Mouse (Mus musculus): Measurements from ENCODE around the gene Zfp451.
"Not testable (repeated sequence)": the region's sequence is repeated elsewhere in the genome, so short reads cannot be mapped to it uniquely, and the experiment has no call there.

The Zfp451 gene

DNA sequence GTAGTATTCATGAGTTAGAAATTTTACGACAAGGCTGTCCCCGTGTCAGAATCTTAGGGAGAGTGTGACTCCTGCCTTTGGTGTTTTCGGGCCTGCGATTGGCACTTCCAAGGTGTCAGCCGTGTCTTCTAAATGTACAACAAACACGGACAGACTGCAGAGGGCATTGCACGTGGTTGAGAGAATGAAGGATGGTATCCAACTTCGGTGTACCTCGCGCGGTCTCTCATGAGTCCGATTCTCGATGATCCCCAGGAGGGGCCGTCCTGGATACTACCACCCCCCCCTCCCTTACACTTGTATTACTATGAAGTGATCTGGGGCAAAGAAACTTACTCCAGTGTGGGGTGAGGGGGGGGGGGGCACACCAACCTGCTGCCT, 57.4 kb downstream of the Zfp451 start:
- no peak for DNase-seq

- DNase-seq: no peak
These were observed 58.0 kb downstream of the Zfp451 start for GRCm38 (mm10) chr1:33756258-33757032.

GRCm38 (mm10) chr1:33755799-33756198, 58.6 kb downstream of the Zfp451 start:
- no peak for DNase-seq

GRCm38 (mm10) chr1:33754965-33755735, 59.2 kb downstream of the Zfp451 start:
- DNase-seq: peak; percentile 81 to 87

DNA sequence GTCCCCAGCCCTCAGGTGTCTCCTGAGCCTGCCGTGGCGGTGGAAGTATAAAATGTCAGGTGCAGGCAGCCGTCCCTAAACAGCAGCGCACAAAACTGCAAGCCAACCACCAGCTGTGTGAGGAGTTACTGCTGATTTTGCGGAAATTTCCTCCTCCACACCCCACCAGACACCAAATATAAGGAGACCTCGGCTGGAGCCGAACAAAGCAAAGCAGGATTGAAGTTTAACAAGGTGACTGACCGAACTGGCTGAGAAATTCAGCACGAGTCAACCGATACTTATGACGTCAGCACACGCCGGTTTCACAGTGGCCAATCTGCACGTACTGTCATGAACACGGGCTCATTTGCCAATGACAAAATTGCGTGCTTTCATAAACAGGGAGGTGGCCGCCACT, 60.3 kb downstream of the Zfp451 start:
- peak; percentile 19 to 56 for DNase-seq

DNA sequence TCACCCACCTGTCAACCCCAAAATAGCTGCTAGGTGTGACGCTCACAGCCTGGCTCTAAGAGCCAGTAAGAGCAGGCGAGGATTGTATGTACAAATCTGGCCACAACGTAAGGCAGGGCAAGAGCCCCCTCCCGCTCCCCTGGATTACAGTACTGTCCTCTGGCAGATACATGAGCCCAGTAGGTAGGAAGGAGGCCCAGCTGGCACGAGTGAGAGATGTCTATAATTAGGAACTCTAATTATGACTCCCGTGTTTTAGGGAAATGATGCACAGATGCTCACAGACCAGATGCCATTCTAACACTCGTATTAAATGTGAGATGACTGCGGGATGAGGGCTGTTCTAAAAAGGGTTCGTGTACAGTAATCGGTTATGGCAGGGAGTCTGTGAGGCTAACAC, 63.1 kb downstream of the Zfp451 start:
- DNase-seq: no peak

DNA sequence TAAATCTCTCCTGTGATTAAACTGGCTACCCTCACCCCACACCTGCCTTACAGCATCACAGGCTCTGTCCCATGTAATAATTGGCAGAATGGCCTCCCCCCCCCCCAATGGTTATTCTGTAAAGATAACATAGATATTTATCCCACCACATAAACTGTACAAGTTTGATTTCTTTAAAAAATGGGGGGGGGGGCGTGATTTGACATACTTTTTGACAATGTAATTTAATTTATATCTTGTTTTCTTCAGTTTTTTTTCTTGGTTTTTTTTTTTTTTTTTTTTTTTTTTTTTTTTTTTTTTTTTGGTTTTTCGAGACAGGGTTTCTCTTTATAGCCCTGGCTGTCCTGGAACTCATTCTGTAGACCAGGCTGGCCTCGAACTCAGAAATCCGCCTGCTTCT, 64.7 kb downstream of the Zfp451 start:
- not testable (repeated sequence) for DNase-seq

- DNase-seq: no peak
These were observed 65.3 kb downstream of the Zfp451 start for GRCm38 (mm10) chr1:33749109-33749508.

DNA sequence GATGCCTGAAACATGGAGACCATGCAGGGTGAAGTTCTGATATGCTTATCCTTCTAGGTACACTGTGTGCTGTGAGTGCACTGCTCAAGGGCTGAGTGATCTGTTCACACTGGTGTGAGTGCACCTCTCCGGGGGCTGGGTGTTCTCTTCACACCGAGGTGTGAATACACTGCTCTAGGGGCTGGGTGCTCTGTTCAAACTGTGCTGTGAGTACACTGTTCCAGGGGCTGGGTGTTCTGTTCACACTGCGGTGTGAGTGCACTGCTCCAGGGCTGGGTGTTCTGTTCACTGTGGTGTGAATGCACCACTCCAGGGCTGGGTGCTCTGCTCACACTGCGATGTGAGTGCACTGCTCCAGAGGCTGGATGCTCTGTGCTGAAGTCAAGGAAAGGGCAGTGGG, 68.5 kb downstream of the Zfp451 start:
- no peak for DNase-seq

DNA sequence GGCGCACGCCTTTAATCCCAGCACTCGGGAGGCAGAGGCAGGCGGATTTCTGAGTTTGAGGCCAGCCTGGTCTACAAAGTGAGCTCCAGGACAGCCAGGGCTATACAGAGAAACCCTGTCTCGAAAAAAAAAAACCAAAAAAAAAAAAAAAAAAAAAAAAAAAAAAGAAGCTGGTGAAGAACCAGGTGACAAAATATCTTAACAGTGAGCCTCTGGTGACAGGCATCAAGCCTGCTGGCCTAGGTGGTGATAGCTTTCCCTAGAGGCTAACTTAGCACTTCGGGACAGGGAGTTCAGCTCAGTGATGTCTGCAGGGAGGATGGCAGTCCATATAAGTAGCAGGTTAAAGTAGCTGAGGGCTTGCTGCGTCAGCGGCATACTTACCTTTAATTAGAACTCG, 69.6 kb downstream of the Zfp451 start:
- DNase-seq: not testable (repeated sequence)

DNA sequence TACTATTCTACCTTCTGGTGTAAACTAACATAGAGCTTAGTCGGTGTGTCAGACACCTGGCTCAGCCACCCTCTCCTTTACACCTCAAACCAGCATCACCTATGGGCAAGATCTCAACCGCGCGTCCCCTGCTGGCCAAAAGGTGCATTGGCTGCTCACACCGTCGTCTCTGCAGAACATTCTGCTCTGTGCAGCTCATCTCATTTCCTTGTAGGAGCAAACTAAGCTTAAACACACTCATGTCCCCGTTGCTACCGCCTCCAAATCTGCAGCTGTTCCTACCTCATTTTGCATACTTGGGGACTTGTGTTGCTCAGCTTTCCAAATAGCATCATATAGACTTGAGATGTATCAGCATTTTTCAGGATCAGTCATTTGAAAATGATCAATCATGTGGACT, 71.5 kb downstream of the Zfp451 start:
- DNase-seq: peak in 1 of 2 experiments; percentile 39

GRCm38 (mm10) chr1:33739302-33739701, 75.1 kb downstream of the Zfp451 start:
- peak; percentile 55 to 83 for DNase-seq

- DNase-seq: no peak
These were observed 75.6 kb downstream of the Zfp451 start for GRCm38 (mm10) chr1:33738681-33739278.

DNA sequence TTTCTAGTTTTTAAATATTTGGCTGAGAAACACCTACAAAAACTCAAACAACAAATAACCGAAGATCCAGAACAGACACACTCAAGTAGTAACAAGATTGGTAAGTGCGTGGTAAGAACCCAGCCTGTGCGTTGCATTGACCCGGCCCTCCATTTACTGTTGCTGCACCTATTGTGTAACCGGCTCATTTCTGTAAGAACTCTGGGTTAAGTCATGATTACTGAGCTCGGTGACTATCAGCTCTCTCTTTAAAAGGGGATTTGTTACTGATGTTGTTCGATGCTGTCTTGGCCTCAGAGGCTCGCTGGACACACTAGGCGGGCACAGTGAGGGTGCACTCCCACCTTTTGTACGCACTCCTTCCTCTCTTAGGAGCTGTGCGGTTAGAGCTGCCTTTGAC, 76.1 kb downstream of the Zfp451 start:
- no peak for DNase-seq

DNA sequence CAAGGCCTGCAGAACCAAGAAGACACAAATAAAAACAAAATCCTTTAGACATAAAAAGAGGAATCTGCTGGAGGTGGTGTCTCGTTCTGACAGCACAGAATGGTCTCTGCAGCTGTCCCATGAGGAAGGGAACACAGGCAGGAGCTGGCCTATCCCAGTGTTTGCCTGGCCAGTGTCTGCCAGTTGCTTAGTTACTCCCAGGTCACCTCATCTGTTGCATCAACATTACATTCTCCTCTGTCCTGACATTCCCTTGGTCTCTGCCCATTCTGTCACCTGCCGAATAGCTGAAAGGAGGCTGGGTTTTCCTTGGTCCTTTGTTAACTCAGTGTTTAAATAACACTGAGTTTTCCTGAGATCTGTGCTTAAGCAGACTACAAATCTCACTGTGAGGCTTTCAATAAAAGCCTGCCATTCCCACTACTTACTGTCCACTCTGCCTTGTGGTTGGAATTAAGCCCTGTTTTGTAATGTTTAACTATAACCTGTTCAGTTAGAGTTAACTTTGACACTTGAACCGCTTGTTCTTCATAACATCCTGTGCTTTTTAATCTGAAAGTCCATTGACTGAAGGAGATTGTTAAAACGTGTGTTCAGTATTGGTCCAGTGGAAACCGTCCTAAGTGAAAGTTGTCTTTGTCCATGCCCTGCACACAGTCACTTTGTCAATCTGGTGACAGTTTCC, 80.3 kb downstream of the Zfp451 start:
- peak in 1 of 2 experiments; percentile 43 for DNase-seq

GRCm38 (mm10) chr1:33733044-33733443, 81.4 kb downstream of the Zfp451 start:
- DNase-seq: no peak

DNA sequence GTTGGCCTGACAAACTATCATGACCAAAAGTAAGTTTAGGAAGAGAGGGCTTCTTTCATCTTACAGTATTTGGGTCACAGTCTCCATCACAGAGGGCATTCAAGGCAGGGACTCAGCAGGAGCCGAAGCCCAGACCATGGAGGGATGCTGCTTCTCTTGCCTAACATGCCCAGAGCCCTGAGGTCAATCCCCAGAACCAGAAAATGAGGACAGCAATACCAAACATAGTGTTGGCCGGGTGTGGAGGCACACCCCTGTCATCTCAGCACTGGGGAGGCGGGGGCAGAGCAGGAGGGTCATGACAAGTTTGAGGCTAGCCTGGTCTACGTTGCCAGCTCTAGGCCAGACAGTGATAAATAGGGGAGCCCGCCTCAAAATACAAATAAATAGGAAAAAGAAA, 89.3 kb downstream of the Zfp451 start:
- no peak for DNase-seq

DNA sequence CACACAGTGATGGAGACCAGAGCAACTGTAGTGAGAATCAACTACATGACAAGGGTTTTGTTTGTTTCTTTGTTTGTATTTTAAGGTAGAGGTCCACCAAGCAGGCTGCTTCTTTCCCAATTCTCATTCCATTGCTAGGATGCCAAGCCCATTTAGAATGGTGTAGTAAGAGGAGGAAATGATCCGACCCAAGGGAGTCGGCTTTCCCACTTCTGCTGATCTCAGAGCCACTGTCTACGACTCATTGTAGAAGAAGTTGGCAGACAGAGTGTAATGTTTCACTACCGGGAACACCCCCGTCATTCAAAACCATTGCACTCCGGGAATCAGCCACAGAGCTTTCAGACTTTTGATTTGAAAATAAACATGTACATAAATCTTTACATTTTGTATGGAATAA, 89.9 kb downstream of the Zfp451 start:
- no peak for DNase-seq

GRCm38 (mm10) chr1:33721020-33721419, 93.4 kb downstream of the Zfp451 start:
- DNase-seq: no peak

- DNase-seq: no peak
These were observed 94.2 kb downstream of the Zfp451 start for GRCm38 (mm10) chr1:33720231-33720630.

DNA sequence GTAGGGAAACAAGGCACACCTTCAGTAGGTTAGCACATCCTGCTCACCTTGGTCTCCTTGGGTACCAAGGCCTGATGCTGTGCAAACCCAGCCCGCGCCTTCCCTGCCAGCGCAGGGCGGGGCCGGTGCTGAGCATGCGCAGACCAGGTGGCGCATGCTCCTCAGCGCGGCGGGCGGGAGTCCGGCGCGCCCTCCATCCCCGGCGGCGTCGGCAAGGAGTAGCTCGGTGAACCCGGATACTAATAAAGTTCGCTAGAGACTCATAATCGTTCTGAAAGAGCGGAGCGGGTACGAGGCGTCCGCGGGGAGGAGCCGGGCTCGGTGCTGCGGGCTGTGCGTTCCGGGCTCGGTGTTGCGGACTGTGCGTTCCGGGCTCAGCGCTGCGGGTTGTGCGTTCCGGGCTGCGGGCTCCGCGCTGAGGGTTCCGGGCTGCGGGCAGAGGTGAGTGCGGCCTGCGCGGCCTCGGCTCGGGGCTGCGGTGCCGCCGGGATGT, 94.6 kb downstream of the Zfp451 start, which contains the start of gene Rab23:
Gene Rab23, plus strand, starts transcription at position 155 of the 493 bp plus-strand sequence.
- peak; percentile 72 to 76 for DNase-seq

GRCm38 (mm10) chr1:33717636-33718035, 96.8 kb downstream of the Zfp451 start:
- DNase-seq: no peak

- DNase-seq: no peak
These were observed 99.6 kb downstream of the Zfp451 start for GRCm38 (mm10) chr1:33714796-33715195.
